1 mouse cellular context compared by ENCODE assay signal in the genomic region with DNA sequence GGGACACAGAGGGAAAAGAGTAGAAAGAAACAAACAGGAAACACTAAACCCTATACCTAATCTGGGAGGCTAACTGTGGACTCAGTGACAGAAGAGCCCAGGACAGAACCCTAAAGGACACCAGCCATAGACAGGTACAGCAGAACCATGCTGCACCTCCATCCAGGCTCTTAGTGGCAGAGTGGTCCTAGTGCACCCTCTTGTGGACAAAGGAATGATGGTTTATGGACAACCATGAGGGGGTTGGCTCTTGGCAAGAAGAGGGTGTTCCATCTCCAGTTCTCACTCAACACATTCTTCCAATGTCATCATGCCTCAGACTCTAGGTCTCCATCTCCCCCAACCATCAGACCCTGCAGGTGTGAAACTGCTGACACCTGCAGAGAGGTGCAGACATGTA.
TF ChIP-seq lines count a peak whose summit lies in the region.

No protein-coding gene starts in this region.

TF ChIP-seq in CH12.LX, 34 proteins besides CTCF, POLR2A, EP300 and RAD21:
- TF ChIP-seq MYC (IDR thresholded peaks at IDR 0.05; ENCODE audit: low read depth, low read length) (peak; percentile 59; the same call in 1 of the 2 replicates), SMC3 (IDR thresholded peaks at IDR 0.05; ENCODE audit: low read depth, low read length) (peak; percentile 75), CHD1 (IDR thresholded peaks at IDR 0.05; ENCODE audit: low read depth, low read length) (no peak), IRF4 (IDR thresholded peaks at IDR 0.05; ENCODE audit: low read depth, low read length) (no peak)
